Mouse (Mus musculus): ENCODE results near the gene Ubtf.

The Ubtf gene

GRCm38 (mm10) chr11:102346926-102347325 lies 27.4 kb upstream of the Ubtf start:
- no peak for DNase-seq

GRCm38 (mm10) chr11:102344458-102344857 lies 24.9 kb upstream of the Ubtf start:
- DNase-seq, result no peak

- no peak for DNase-seq
Measured at GRCm38 (mm10) chr11:102342742-102343141, 23.2 kb upstream of the Ubtf start.

- no peak for DNase-seq
Measured at GRCm38 (mm10) chr11:102341101-102341500, 21.6 kb upstream of the Ubtf start.

GRCm38 (mm10) chr11:102339624-102340023 lies 20.1 kb upstream of the Ubtf start:
- no peak for DNase-seq

GRCm38 (mm10) chr11:102339195-102339594 lies 19.7 kb upstream of the Ubtf start:
- DNase-seq, result no peak

GRCm38 (mm10) chr11:102338561-102338960 lies 19.0 kb upstream of the Ubtf start:
- peak; percentile 67 for DNase-seq

- no peak for DNase-seq
Measured at GRCm38 (mm10) chr11:102337921-102338320, 18.4 kb upstream of the Ubtf start.

GRCm38 (mm10) chr11:102336191-102336590 lies 16.6 kb upstream of the Ubtf start:
- DNase-seq, result no peak

- no peak for DNase-seq
Measured at GRCm38 (mm10) chr11:102334973-102335700, 15.6 kb upstream of the Ubtf start.

- DNase-seq, result no peak
Measured at GRCm38 (mm10) chr11:102334010-102334409, 14.5 kb upstream of the Ubtf start.

- DNase-seq, result no peak
Measured at GRCm38 (mm10) chr11:102333061-102333460, 13.5 kb upstream of the Ubtf start.

- no peak for DNase-seq
Measured at GRCm38 (mm10) chr11:102331806-102332205, 12.3 kb upstream of the Ubtf start.

GRCm38 (mm10) chr11:102330039-102330438 lies 10.5 kb upstream of the Ubtf start:
- DNase-seq, result no peak

GRCm38 (mm10) chr11:102329518-102329917 lies 10.0 kb upstream of the Ubtf start:
- no peak for DNase-seq

GRCm38 (mm10) chr11:102327839-102328238 lies 8.3 kb upstream of the Ubtf start:
- no peak for DNase-seq

- no peak for DNase-seq
Measured at GRCm38 (mm10) chr11:102327250-102327649, 7.7 kb upstream of the Ubtf start.

- no peak for DNase-seq
Measured at GRCm38 (mm10) chr11:102323516-102323915, 4.0 kb upstream of the Ubtf start.

GRCm38 (mm10) chr11:102321931-102322330 lies 2.4 kb upstream of the Ubtf start:
- no peak for DNase-seq

GRCm38 (mm10) chr11:102320686-102321005 lies 1.1 kb upstream of the Ubtf start:
- DNase-seq, result peak; percentile 85

GRCm38 (mm10) chr11:102319941-102320685 lies 571 bp upstream of the Ubtf start:
- DNase-seq, result peak; percentile 94

- DNase-seq, result peak; percentile 46
Measured at GRCm38 (mm10) chr11:102318576-102319409, 749 bp downstream of the Ubtf start.

GRCm38 (mm10) chr11:102317901-102318575 lies 1.5 kb downstream of the Ubtf start:
- DNase-seq, result peak; percentile 68
